Mouse (Mus musculus) kidney, embryonic 14.5 days (tissue): Measurements from ENCODE around the gene Tmem120b. TPM values are rescaled to one million over a fixed set of nuclear protein-coding genes. Genes with fewer than 3 reads are reported as not detected.
A peak's percentile ranks its signal among the peaks of the same experiment; 100 is the strongest.

Experiments used
- ATAC-seq: fragments of 200-750 bp; cut with Nextera tagmentation; 2 replicates; pipeline ENCODE4 v1.8.0; 2017; ENCODE audit warnings: moderate number of reproducible peaks, mild to moderate bottlenecking, moderate TSS enrichment, moderate library complexity; ENCODE audit not compliant: low FRiP score, low TSS enrichment
- H3K27ac ChIP-seq: fragments of 300-500 bp; sonication (generic); 2 replicates; pipeline ENCODE4 v1.5.1; 2014; ENCODE audit warnings: low read depth, mild to moderate bottlenecking, low read length, moderate library complexity, mixed read lengths
- H3K27me3 ChIP-seq: fragments of 300-500 bp; sonication (generic); 2 replicates; pipeline ENCODE4 v1.6.1; 2014; ENCODE audit warnings: mild to moderate bottlenecking, low read length; ENCODE audit not compliant: control insufficient read depth, insufficient read depth
- H3K36me3 ChIP-seq: fragments of 300-500 bp; sonication (generic); 2 replicates; pipeline ENCODE4 v1.6.1; 2014; ENCODE audit warnings: low read length, mixed read lengths; ENCODE audit not compliant: control insufficient read depth, insufficient read depth
- H3K4me1 ChIP-seq: fragments of 300-500 bp; sonication (generic); 2 replicates; pipeline ENCODE4 v1.6.1; 2014; ENCODE audit warnings: low read length, mixed read lengths; ENCODE audit not compliant: control insufficient read depth, insufficient read depth
- H3K4me2 ChIP-seq: fragments of 300-500 bp; sonication (generic); replicated peaks from 2 replicates; pipeline ENCODE4 v1.6.1; 2014; ENCODE audit warnings: low read depth, mild to moderate bottlenecking, low read length
- H3K4me3 ChIP-seq: fragments of 300-500 bp; sonication (generic); 2 replicates; pipeline ENCODE4 v1.5.1; 2014; ENCODE audit warnings: mild to moderate bottlenecking, low read length
- H3K9ac ChIP-seq: fragments of 300-500 bp; sonication (generic); 2 replicates; pipeline ENCODE4 v1.6.1; 2014; ENCODE audit warnings: low read depth, mild to moderate bottlenecking, low read length, moderate library complexity
- H3K9me3 ChIP-seq: fragments of 300-500 bp; sonication (generic); 2 replicates; pipeline ENCODE4 v1.6.1; 2016; ENCODE audit warnings: low read length; ENCODE audit not compliant: control insufficient read depth
- WGBS: fragments of 180-500 bp; shearing (Covaris S2); extraction: QIAGEN DNeasy Blood & Tissue Kit; methylation state at CpG from one replicate; pipeline ENCODE4 v1.1.7; 2014; 5-methylcytosine and 5-hydroxymethylcytosine counted together
- polyA plus RNA-seq: library from polyadenylated mRNA; unstranded; fragments of >200 nt; fragmentation: Nextera tagmentation; extraction: Ambion mirVana; gene quantifications from 2 replicates; pipeline ENCODE4 v1.2.1, GENCODE M21; 2014

Gene Tmem120b
- polyA plus RNA-seq, 1 experiment from 2014 or later = 12.0 TPM

DNA sequence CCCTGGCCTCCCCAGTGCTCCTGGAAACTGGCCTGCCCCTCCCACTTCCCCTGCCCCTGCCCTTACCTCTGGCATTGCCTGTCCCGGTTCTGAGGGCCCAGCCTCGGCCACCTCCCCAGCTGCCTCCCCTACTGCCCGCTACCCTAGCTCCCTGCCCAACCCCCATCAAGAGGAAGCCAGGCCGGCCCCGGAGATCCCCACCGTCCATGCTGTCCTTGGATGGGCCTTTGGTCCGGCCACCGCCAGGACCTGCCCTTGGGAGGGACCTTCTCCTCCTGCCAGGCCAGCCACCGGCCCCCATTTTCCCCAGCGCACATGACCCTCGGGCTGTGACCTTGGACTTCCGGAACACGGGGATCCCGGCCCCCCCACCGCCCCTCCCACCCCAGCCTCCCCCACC is 92.1 kb downstream of the Tmem120b start:
- Histone ChIP-seq H3K9ac (no peak overlapping the region), H3K4me1 (no peaks in the 10 kb centered on the region), H3K4me3 (no peak overlapping the region), H3K36me3 (peaks cover 85% of the 10 kb centered on the region), H3K4me2 (no peak overlapping the region), H3K9me3 (no peaks in the 10 kb centered on the region), H3K27ac (no peak overlapping the region), H3K27me3 (no peaks in the 10 kb centered on the region)
- ATAC-seq = no peak
- 91% methylated on average over 15 of the region's 15 CpGs for WGBS

- Histone ChIP-seq H3K27ac (no peak overlapping the region), H3K4me2 (no peak overlapping the region), H3K4me3 (no peak overlapping the region), H3K36me3 (peaks cover 85% of the 10 kb centered on the region), H3K4me1 (no peaks in the 10 kb centered on the region), H3K9ac (no peak overlapping the region), H3K27me3 (no peaks in the 10 kb centered on the region), H3K9me3 (no peaks in the 10 kb centered on the region)
- peak; percentile 36; the same call in 1 of the 2 replicates for ATAC-seq
- WGBS = 75% methylated on average over 9 of the region's 9 CpGs
Observed at GRCm38 (mm10) chr5:123162942-123163341, 94.7 kb downstream of the Tmem120b start.

DNA sequence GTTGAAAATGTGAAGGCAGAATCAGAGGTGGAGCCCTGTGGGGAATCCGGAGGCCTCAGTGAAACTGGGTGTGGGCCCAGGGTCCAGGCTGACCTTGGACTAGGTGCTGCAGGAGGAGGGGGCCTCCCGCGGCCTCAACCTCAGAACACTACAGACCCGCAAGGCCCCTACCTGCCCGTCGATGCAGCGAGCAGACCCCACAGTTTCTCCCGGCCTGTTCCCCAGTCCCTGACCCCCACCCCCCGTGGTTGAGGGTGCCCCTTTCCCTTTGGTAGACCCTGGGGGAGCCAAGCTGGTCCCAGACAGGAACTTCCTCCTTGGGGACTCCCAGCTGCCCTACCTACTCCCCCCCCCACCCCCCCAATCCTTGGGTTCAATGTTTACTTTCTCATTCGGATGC is 98.2 kb downstream of the Tmem120b start:
- Histone ChIP-seq H3K9ac (no peak overlapping the region), H3K4me2 (no peak overlapping the region), H3K27me3 (no peaks in the 10 kb centered on the region), H3K4me1 (peaks cover 12% of the 10 kb centered on the region; the same call in 1 of the 2 replicates), H3K4me3 (no peak overlapping the region), H3K36me3 (peaks cover 52% of the 10 kb centered on the region), H3K27ac (no peak overlapping the region), H3K9me3 (no peaks in the 10 kb centered on the region)
- 89% methylated on average over 10 of the region's 10 CpGs for WGBS
- no peak for ATAC-seq

Other genes starting within 250 kb of the Tmem120b start
- gene Anapc5, start 247.1 kb upstream of the Tmem120b start, polyA plus RNA-seq = 335 and 457 TPM in 2 replicates
- gene Rnf34, start 218.4 kb upstream of the Tmem120b start, polyA plus RNA-seq = 33.4 and 35.1 TPM in 2 replicates
- 59.1 and 105 TPM in 2 replicates for gene Kdm2b, start 78.6 kb upstream of the Tmem120b start, polyA plus RNA-seq
- gene Orai1, start 53.3 kb upstream of the Tmem120b start, polyA plus RNA-seq = 21.5 and 23.2 TPM in 2 replicates
- gene Morn3, start 21.4 kb upstream of the Tmem120b start, polyA plus RNA-seq = 1.3 and 1.7 TPM in 2 replicates
- gene Rhof, start 64.3 kb downstream of the Tmem120b start, polyA plus RNA-seq = 2.0 and 3.2 TPM in 2 replicates
- 16.6 and 16.7 TPM in 2 replicates for gene Setd1b, start 73.8 kb downstream of the Tmem120b start, polyA plus RNA-seq
- gene Psmd9, start 101.0 kb downstream of the Tmem120b start, polyA plus RNA-seq = 73.9 and 79.4 TPM in 2 replicates
- not detected in 2 replicates for gene Hpd, start 114.3 kb downstream of the Tmem120b start, polyA plus RNA-seq
- gene Wdr66, start 183.7 kb downstream of the Tmem120b start, polyA plus RNA-seq = 2.2 and 2.7 TPM in 2 replicates